39 mouse cellular contexts compared by ENCODE assay signal in genomic region chr17:42573786-42574185, GRCm38 (mm10). TPM values are rescaled to one million over a fixed set of nuclear protein-coding genes. Genes with fewer than 3 reads are reported as not detected.
"Had no signal": no experiment of that assay in that cellular context is flagged by ENCODE, and none has a peak within 500 bp of the region (broad histone marks: within the 10 kb centered on the region; RNA-seq: fewer than 3 reads in every experiment).

No protein-coding gene starts in this region.

- H3K4me1 ChIP-seq: liver, embryonic 12.5 days; liver, embryonic 13.5 days; liver, embryonic 15.5 days; lung, embryonic 15.5 days; megakaryocyte, embryonic 14.5 days; midbrain, embryonic 10.5 days; midbrain, embryonic 13.5 days; midbrain, embryonic 15.5 days; neural tube, embryonic 12.5 days; neural tube, embryonic 13.5 days had no signal

- H3K9ac ChIP-seq: limb, embryonic 12.5 days; limb, embryonic 13.5 days; limb, embryonic 15.5 days; liver, embryonic 12.5 days; liver, embryonic 13.5 days; liver, embryonic 14.5 days; liver, embryonic 15.5 days; liver, postnatal 0 days; lung, embryonic 14.5 days; lung, embryonic 15.5 days; midbrain, embryonic 12.5 days; midbrain, embryonic 13.5 days; midbrain, embryonic 15.5 days; neural tube, embryonic 12.5 days; neural tube, embryonic 13.5 days had no signal

- H3K27me3 ChIP-seq: limb, embryonic 12.5 days; limb, embryonic 13.5 days; limb, embryonic 15.5 days; liver, embryonic 12.5 days; liver, embryonic 13.5 days; liver, embryonic 15.5 days; lung, embryonic 15.5 days; megakaryocyte, embryonic 14.5 days; midbrain, embryonic 12.5 days; midbrain, embryonic 13.5 days; midbrain, embryonic 15.5 days; neural tube, embryonic 12.5 days; neural tube, embryonic 13.5 days had no signal

- H3K27ac ChIP-seq: limb, embryonic 10.5 days; limb, embryonic 12.5 days; limb, embryonic 13.5 days; limb, embryonic 15.5 days; liver, embryonic 12.5 days; liver, embryonic 13.5 days; liver, embryonic 14.5 days; liver, embryonic 15.5 days; lung, embryonic 15.5 days; macrophage; midbrain, embryonic 10.5 days; midbrain, embryonic 12.5 days; midbrain, embryonic 13.5 days; midbrain, embryonic 15.5 days; neural tube, embryonic 12.5 days; neural tube, embryonic 13.5 days had no signal

- H3K9me3 ChIP-seq: limb, embryonic 10.5 days; limb, embryonic 12.5 days; limb, embryonic 13.5 days; limb, embryonic 15.5 days; liver, embryonic 12.5 days; liver, embryonic 13.5 days; liver, embryonic 15.5 days; lung, embryonic 15.5 days; megakaryocyte, embryonic 14.5 days; midbrain, embryonic 10.5 days; midbrain, embryonic 12.5 days; midbrain, embryonic 13.5 days; midbrain, embryonic 15.5 days; neural tube, embryonic 12.5 days; neural tube, embryonic 13.5 days had no signal

- ATAC-seq: liver, embryonic 12.5 days; liver, postnatal 0 days; lung, postnatal 0 days; midbrain, embryonic 13.5 days; midbrain, embryonic 15.5 days; midbrain, embryonic 16.5 days had no signal

- DNase-seq: left cerebral cortex, postnatal 4 days; liver; liver, embryonic 13.5 days; liver, postnatal 0 days; lung, adult 18-20 months; lung, adult 2 months; lung, embryonic 14.5 days; lung, postnatal 10 days; lung, postnatal 14 days; lung, postnatal 36 days; lung, postnatal 4 days; midbrain, embryonic 14.5 days had no signal

- H3K4me2 ChIP-seq: limb, embryonic 12.5 days; limb, embryonic 13.5 days; limb, embryonic 15.5 days; liver, embryonic 11.5 days; liver, embryonic 12.5 days; liver, embryonic 13.5 days; liver, embryonic 15.5 days; lung, embryonic 14.5 days; lung, embryonic 15.5 days; midbrain, embryonic 11.5 days; midbrain, embryonic 12.5 days; midbrain, embryonic 13.5 days; midbrain, embryonic 15.5 days; neural tube, embryonic 12.5 days; neural tube, embryonic 13.5 days had no signal

- H3K36me3 ChIP-seq: limb, embryonic 10.5 days; limb, embryonic 12.5 days; limb, embryonic 13.5 days; limb, embryonic 15.5 days; liver, embryonic 12.5 days; liver, embryonic 13.5 days; liver, embryonic 15.5 days; lung, embryonic 15.5 days; midbrain, embryonic 10.5 days; midbrain, embryonic 12.5 days; midbrain, embryonic 13.5 days; midbrain, embryonic 15.5 days; neural tube, embryonic 12.5 days; neural tube, embryonic 13.5 days had no signal

- H3K4me3 ChIP-seq: limb, embryonic 10.5 days; limb, embryonic 12.5 days; limb, embryonic 13.5 days; limb, embryonic 15.5 days; liver, embryonic 12.5 days; liver, embryonic 13.5 days; liver, embryonic 15.5 days; lung, embryonic 15.5 days; megakaryocyte, embryonic 14.5 days; midbrain, embryonic 10.5 days; midbrain, embryonic 12.5 days; midbrain, embryonic 13.5 days; midbrain, embryonic 15.5 days; myocyte; neural tube, embryonic 12.5 days; neural tube, embryonic 13.5 days had no signal

RNA-seq across cellular contexts. Expression of gene Opn5, which starts 37.4 kb away (rescaled TPM):
- polyA plus RNA-seq: limb, embryonic 10.5 days; limb, embryonic 11.5 days; limb, embryonic 12.5 days; limb, embryonic 13.5 days; limb, embryonic 15.5 days; liver, adult 2 months; liver, embryonic 11.5 days; liver, embryonic 12.5 days; liver, embryonic 13.5 days; liver, embryonic 14.5 days; liver, embryonic 15.5 days; liver, embryonic 16.5 days; liver, postnatal 0 days; lung, adult 2 months; lung, embryonic 14.5 days; lung, embryonic 15.5 days; lung, embryonic 16.5 days; lung, postnatal 0 days; macrophage; midbrain, postnatal 0 days; myocyte; neural tube, embryonic 11.5 days had no signal
